Mouse (Mus musculus) neutrophil, adult 83 days (primary cell): ENCODE data around the gene Lrch3. TPM values are rescaled to one million over a fixed set of nuclear protein-coding genes. Genes with fewer than 3 reads are reported as not detected.

Experiments
- total RNA-seq, 2 experiments: library from RNA; stranded (reverse); gene quantifications; one replicate each; pipeline ENCODE4 v1.2.4; 2023

Lrch3 gene
- total RNA-seq = 10 to 100 TPM; 27.8 to 41.8 TPM

GRCm38 (mm10) chr16:32913937-32914881 lies at the start of gene Lrch3:
Gene Lrch3 (plus strand): TSS chr16:32914100.

DNA sequence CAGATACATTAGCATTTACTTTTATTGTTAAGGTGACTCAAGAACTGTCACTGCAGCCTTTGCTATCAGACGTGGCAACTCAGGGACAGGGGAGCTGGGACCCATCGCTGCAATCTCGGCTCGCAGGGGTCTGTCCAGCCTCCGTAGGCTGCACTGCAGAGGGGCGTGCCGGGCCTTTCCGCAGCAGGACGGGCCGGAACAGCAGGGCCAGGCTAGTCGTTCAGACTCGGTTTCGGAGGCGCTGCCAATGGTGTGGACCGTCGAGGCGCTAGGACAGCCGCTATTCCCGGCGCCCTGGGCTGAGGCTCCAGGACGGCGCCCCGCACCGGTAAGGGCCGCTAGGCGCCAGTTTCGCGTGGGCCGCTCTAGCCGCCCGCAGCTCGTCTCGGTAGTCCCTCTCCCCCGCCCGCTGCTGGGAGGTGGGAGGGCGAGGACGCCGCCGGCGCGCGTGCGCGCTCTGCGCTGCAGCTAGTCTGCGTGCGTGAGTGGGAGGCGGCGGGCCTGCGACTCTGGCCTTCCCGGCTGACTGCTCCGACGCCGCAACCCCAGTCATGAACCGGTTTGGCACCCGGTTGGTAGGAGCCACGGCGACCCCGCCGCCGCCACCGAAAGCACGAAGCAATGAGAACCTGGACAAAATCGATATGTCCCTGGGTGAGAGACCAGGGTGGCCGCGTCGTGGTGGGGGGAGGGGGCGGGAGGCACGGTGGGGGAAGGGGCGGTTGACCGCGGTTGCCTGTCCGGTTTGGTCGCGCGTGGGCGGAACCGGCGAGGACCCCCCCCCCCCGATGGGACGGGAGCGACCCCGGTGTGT lies 36.4 kb upstream of the Lrch3 start, which contains the start of the genes Fyttd1 and Rubcn:
TSS of gene Fyttd1 (plus strand) at position 158 of the 814 bp plus-strand sequence.
TSS of gene Rubcn (minus strand) at position 424 of the 814 bp plus-strand sequence.

DNA sequence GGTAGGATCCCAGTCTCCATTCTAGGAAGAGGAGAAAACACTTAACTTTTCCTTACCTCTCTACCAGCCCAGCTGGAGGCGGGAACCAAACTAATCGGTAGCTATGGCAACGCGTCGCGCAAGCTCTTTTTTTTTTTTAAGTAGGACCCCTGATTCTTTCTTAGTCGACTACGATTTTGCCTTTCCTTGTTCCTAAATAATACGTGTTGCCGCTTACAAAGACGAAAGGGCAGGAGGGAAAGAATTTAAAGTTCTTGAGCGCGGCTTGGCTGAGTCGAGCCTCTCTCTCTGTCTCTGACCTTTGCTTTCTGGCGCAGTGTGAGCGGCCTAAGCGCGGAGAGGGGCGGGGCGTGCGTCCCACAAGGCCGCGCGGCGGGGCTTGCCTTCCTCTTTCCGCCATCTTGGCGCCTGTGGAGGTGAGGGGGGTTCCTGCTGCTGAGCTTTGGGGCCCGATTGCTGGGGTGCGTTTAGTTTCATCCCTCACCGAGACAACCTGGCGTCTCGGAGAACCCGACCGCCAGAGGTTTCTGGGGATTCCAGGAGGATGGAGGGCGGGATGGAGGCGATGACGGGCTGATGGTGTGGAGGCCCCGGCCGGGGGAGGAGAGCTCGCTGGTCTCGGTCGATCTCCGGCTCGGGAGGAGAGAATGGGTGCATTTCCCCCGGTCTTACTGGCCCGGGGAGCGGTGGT lies 142.3 kb downstream of the Lrch3 start, which contains the start of the genes Iqcg and Rpl35a:
TSS of gene Iqcg (minus strand) at position 124 of the 691 bp plus-strand sequence.
TSS of gene Rpl35a (plus strand) at position 359 of the 691 bp plus-strand sequence.

DNA sequence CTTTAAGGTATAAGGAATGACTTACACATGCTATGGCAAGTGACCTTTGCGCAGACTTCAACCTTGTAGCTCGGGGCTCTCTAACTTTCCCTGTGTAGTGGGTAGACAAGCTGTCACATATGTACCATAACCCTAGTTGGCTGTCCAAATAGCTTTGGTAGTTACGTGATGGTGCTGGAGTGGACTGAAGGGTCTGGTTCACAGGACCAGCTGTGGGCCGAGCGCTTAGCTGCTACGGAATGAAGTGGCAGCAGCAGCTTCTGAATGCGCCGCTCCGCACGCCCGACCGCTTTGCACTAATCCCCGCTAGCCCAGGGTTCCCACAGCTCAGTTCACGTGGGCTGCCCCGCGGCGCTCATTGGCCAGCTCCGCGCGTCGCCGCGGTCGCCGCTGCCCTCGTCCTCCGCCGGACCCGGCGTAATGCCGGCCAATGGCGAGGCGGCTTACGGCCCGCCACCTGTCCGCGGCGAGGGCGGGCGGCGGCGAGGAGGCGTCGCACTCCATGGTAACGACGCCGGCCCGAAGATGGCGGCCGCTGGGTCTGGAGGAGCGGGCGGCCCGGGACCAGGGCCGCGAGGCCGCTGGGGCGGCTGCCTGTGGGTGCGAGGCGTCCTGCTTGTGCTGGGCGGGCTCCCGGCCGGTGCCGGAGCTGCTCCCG lies 148.3 kb downstream of the Lrch3 start, which contains the start of gene Lmln:
TSS of gene Lmln (plus strand) at position 498 of the 658 bp plus-strand sequence.

Other genes starting within 250 kb of the Lrch3 start
- gene Muc4, start 178.2 kb upstream of the Lrch3 start, total RNA-seq = not detected
- under 1 TPM; 0.13 to 0.20 TPM for gene Muc20, start 116.7 kb upstream of the Lrch3 start, total RNA-seq
- gene Smbd1, start 103.6 kb upstream of the Lrch3 start, total RNA-seq = not detected
- gene Fyttd1, start 36.6 kb upstream of the Lrch3 start, total RNA-seq = 10 to 100 TPM; 17.8 to 19.0 TPM
- gene Rubcn, start 36.3 kb upstream of the Lrch3 start, total RNA-seq = 10 to 100 TPM; 19.2 to 21.7 TPM
- not detected for gene Iqcg, start 142.1 kb downstream of the Lrch3 start, total RNA-seq
- gene Rpl35a, start 142.4 kb downstream of the Lrch3 start, total RNA-seq = 100 to 1,000 TPM; 381 to 384 TPM
- 1 to 10 TPM; 7.6 to 7.9 TPM for gene Lmln, start 148.4 kb downstream of the Lrch3 start, total RNA-seq